Mouse (Mus musculus): ENCODE results near the gene Hsf2bp. TPM values are rescaled to one million over a fixed set of nuclear protein-coding genes. Genes with fewer than 3 reads are reported as not detected.

The Hsf2bp gene
- polyA plus RNA-seq, 1 experiment from 2014 or later = 0.78 TPM

DNA sequence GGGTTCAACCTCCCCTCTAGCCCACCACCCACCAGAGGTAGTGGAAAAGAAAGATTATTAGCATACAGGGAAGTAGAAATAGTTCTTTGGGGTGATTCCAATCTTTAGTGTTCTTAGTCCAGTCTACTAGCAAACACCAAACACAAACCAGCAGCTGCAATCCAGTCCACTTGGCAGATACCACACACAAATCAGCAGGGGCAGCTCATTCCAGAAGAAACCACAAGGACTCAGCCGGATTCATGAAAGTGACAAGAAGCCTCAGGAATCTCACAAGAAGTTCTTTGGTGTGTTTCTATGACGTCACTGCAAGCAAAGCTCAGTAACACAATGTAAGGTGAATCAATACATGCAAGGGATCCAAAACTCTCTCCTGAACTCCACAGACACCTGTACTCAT is 44.1 kb downstream of the Hsf2bp start:
- Histone ChIP-seq H3K27ac (ENCODE audit: low read length) (no peak overlapping the region), H3K27me3 (ENCODE audit: control insufficient read depth, insufficient read depth, low read length) (no peaks in the 10 kb centered on the region), H3K4me2 (replicated peaks; ENCODE audit: low read depth, low read length) (no peak overlapping the region), H3K4me3 (ENCODE audit: low read depth, low read length) (no peak overlapping the region), H3K36me3 (ENCODE audit: control insufficient read depth, insufficient read depth, low read length) (no peaks in the 10 kb centered on the region), H3K4me1 (ENCODE audit: control insufficient read depth, insufficient read depth, low read length) (no peaks in the 10 kb centered on the region), H3K9ac (replicated peaks; ENCODE audit: low read depth, low read length) (no peak overlapping the region), H3K9me3 (ENCODE audit: control insufficient read depth, low read depth, low read length) (no peaks in the 10 kb centered on the region)
- 69% methylated on average over 2 of the region's 2 CpGs for WGBS
- ATAC-seq (ENCODE audit: insufficient number of reproducible peaks, insufficient read depth, low FRiP score, low read depth) = no peak

DNA sequence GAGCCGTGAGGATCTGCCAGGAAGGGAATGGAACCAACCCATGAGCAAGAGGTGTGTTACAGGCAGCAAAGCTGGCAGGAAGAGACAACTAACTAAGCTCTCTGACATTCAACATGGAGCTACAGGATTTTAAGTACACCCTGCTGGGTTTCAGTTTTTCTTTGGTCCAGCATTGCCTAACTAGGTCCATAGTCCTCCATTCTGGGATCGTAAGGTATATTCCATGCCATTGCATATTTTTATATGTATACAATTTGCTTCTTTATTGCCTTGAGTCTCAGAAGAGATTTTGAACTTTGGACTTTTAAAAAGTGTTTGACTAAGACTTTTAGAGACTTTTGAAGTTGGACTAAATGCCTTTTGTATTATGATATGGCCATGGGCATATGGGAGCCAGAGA is 47.1 kb downstream of the Hsf2bp start:
- H3K27me3 ChIP-seq (ENCODE audit: control insufficient read depth, insufficient read depth, low read length) = no peaks in the 10 kb centered on the region

DNA sequence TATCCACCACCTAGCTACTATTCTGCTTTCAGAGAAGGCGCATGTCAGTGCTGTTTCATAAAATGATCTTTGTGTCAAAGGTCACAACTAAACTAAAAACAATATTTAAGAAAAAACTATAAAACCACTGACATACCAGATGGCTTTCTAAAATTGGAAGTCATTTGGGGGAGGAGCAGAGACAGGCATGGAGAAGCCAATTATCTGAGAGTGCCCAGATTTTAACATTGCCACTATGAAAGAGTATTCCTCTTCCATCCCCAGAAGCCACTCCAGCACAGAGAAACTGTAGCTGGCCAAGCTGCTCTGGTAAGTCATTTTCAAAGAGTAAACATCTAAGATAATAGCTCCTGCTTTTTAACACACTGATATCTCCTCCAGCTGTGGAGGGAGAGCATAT is 49.2 kb downstream of the Hsf2bp start:
- H3K4me2 ChIP-seq (replicated peaks; ENCODE audit: low read depth, low read length) = no peak overlapping the region
- no peak for ATAC-seq (ENCODE audit: insufficient number of reproducible peaks, insufficient read depth, low FRiP score, low read depth)
- H3K27me3 ChIP-seq (ENCODE audit: control insufficient read depth, insufficient read depth, low read length) = no peaks in the 10 kb centered on the region
- H3K9ac ChIP-seq (replicated peaks; ENCODE audit: low read depth, low read length) = no peak overlapping the region
- 62% methylated on average over 1 of the region's 1 CpGs for WGBS
- 0 out of 2 replicates have a peak, but pooled peaks cover 5% of the 10 kb centered on the region for H3K4me1 ChIP-seq (ENCODE audit: control insufficient read depth, insufficient read depth, low read length)
- H3K36me3 ChIP-seq (ENCODE audit: control insufficient read depth, insufficient read depth, low read length) = no peaks in the 10 kb centered on the region
- no peaks in the 10 kb centered on the region for H3K9me3 ChIP-seq (ENCODE audit: control insufficient read depth, low read depth, low read length)
- H3K27ac ChIP-seq (ENCODE audit: low read length) = no peak overlapping the region
- no peak overlapping the region for H3K4me3 ChIP-seq (ENCODE audit: low read depth, low read length)

More for the DNA sequence above, 47.1 kb downstream of the Hsf2bp start:
- Histone ChIP-seq H3K4me3 (ENCODE audit: low read depth, low read length) (no peak overlapping the region), H3K36me3 (ENCODE audit: control insufficient read depth, insufficient read depth, low read length) (no peaks in the 10 kb centered on the region), H3K4me2 (replicated peaks; ENCODE audit: low read depth, low read length) (no peak overlapping the region), H3K4me1 (ENCODE audit: control insufficient read depth, insufficient read depth, low read length) (0 out of 2 replicates have a peak, but pooled peaks cover 5% of the 10 kb centered on the region), H3K9me3 (ENCODE audit: control insufficient read depth, low read depth, low read length) (no peaks in the 10 kb centered on the region), H3K9ac (replicated peaks; ENCODE audit: low read depth, low read length) (no peak overlapping the region), H3K27ac (ENCODE audit: low read length) (no peak overlapping the region)
- 84% methylated on average over 2 of the region's 2 CpGs for WGBS
- no peak for ATAC-seq (ENCODE audit: insufficient number of reproducible peaks, insufficient read depth, low FRiP score, low read depth)

- Histone ChIP-seq H3K9me3 (ENCODE audit: control insufficient read depth, low read depth, low read length) (no peaks in the 10 kb centered on the region), H3K36me3 (ENCODE audit: control insufficient read depth, insufficient read depth, low read length) (no peaks in the 10 kb centered on the region), H3K4me3 (ENCODE audit: low read depth, low read length) (no peak overlapping the region), H3K9ac (replicated peaks; ENCODE audit: low read depth, low read length) (no peak overlapping the region), H3K27ac (ENCODE audit: low read length) (no peak overlapping the region), H3K4me2 (replicated peaks; ENCODE audit: low read depth, low read length) (no peak overlapping the region), H3K27me3 (ENCODE audit: control insufficient read depth, insufficient read depth, low read length) (no peaks in the 10 kb centered on the region), H3K4me1 (ENCODE audit: control insufficient read depth, insufficient read depth, low read length) (0 out of 2 replicates have a peak, but pooled peaks cover 5% of the 10 kb centered on the region)
- WGBS = 46% methylated on average over 3 of the region's 3 CpGs
- no peak for ATAC-seq (ENCODE audit: insufficient number of reproducible peaks, insufficient read depth, low FRiP score, low read depth)
Observed at GRCm38 (mm10) chr17:31983491-31983890, 52.7 kb downstream of the Hsf2bp start.

GRCm38 (mm10) chr17:31982326-31983190 is 53.6 kb downstream of the Hsf2bp start:
- Histone ChIP-seq H3K4me2 (replicated peaks; ENCODE audit: low read depth, low read length) (no peak overlapping the region), H3K9me3 (ENCODE audit: control insufficient read depth, low read depth, low read length) (no peaks in the 10 kb centered on the region), H3K4me1 (ENCODE audit: control insufficient read depth, insufficient read depth, low read length) (0 out of 2 replicates have a peak, but pooled peaks cover 5% of the 10 kb centered on the region), H3K27me3 (ENCODE audit: control insufficient read depth, insufficient read depth, low read length) (no peaks in the 10 kb centered on the region), H3K9ac (replicated peaks; ENCODE audit: low read depth, low read length) (no peak overlapping the region), H3K27ac (ENCODE audit: low read length) (no peak overlapping the region), H3K36me3 (ENCODE audit: control insufficient read depth, insufficient read depth, low read length) (no peaks in the 10 kb centered on the region), H3K4me3 (ENCODE audit: low read depth, low read length) (no peak overlapping the region)
- no peak for ATAC-seq (ENCODE audit: insufficient number of reproducible peaks, insufficient read depth, low FRiP score, low read depth)
- WGBS = 65% methylated on average over 11 of the region's 11 CpGs

- Histone ChIP-seq H3K9me3 (ENCODE audit: control insufficient read depth, low read depth, low read length) (no peaks in the 10 kb centered on the region), H3K4me3 (ENCODE audit: low read depth, low read length) (no peak overlapping the region), H3K36me3 (ENCODE audit: control insufficient read depth, insufficient read depth, low read length) (no peaks in the 10 kb centered on the region), H3K27ac (ENCODE audit: low read length) (no peak overlapping the region), H3K4me2 (replicated peaks; ENCODE audit: low read depth, low read length) (no peak overlapping the region), H3K4me1 (ENCODE audit: control insufficient read depth, insufficient read depth, low read length) (0 out of 2 replicates have a peak, but pooled peaks cover 5% of the 10 kb centered on the region), H3K9ac (replicated peaks; ENCODE audit: low read depth, low read length) (no peak overlapping the region), H3K27me3 (ENCODE audit: control insufficient read depth, insufficient read depth, low read length) (no peaks in the 10 kb centered on the region)
- no peak for ATAC-seq (ENCODE audit: insufficient number of reproducible peaks, insufficient read depth, low FRiP score, low read depth)
- 74% methylated on average over 4 of the region's 4 CpGs for WGBS
Observed at GRCm38 (mm10) chr17:31979888-31980287, 56.3 kb downstream of the Hsf2bp start.

DNA sequence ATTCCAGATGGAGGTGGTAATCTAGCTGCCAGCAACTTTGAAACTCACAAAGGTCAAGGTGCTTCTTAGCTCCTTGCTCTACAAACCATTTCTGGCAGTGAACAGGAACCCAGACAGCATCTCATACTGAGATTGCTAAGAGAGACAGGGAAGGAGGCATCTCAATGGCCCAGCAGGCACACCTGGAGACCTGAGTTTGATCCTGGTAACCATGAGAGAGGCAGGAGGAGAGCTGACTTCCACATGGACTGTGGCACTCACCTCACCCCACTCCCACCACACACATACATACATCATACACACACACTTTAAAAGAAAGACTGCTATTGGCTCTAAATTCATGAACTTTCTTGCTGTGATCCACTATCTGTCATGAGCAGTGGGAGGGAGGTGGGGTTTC is 59.0 kb downstream of the Hsf2bp start:
- Histone ChIP-seq H3K4me1 (ENCODE audit: control insufficient read depth, insufficient read depth, low read length) (no peaks in the 10 kb centered on the region), H3K36me3 (ENCODE audit: control insufficient read depth, insufficient read depth, low read length) (no peaks in the 10 kb centered on the region), H3K27me3 (ENCODE audit: control insufficient read depth, insufficient read depth, low read length) (no peaks in the 10 kb centered on the region), H3K27ac (ENCODE audit: low read length) (no peak overlapping the region), H3K9me3 (ENCODE audit: control insufficient read depth, low read depth, low read length) (no peaks in the 10 kb centered on the region), H3K4me3 (ENCODE audit: low read depth, low read length) (no peak overlapping the region), H3K9ac (replicated peaks; ENCODE audit: low read depth, low read length) (no peak overlapping the region), H3K4me2 (replicated peaks; ENCODE audit: low read depth, low read length) (no peak overlapping the region)
- ATAC-seq (ENCODE audit: insufficient number of reproducible peaks, insufficient read depth, low FRiP score, low read depth) = no peak

- H3K27ac ChIP-seq (ENCODE audit: low read length) = no peak overlapping the region
- no peak overlapping the region for H3K4me2 ChIP-seq (replicated peaks; ENCODE audit: low read depth, low read length)
- no peak for ATAC-seq (ENCODE audit: insufficient number of reproducible peaks, insufficient read depth, low FRiP score, low read depth)
- H3K9me3 ChIP-seq (ENCODE audit: control insufficient read depth, low read depth, low read length) = no peaks in the 10 kb centered on the region
- H3K4me1 ChIP-seq (ENCODE audit: control insufficient read depth, insufficient read depth, low read length) = no peaks in the 10 kb centered on the region
- no peaks in the 10 kb centered on the region for H3K27me3 ChIP-seq (ENCODE audit: control insufficient read depth, insufficient read depth, low read length)
- no peak overlapping the region for H3K4me3 ChIP-seq (ENCODE audit: low read depth, low read length)
- no peak overlapping the region for H3K9ac ChIP-seq (replicated peaks; ENCODE audit: low read depth, low read length)
- 84% methylated on average over 6 of the region's 6 CpGs for WGBS
- H3K36me3 ChIP-seq (ENCODE audit: control insufficient read depth, insufficient read depth, low read length) = no peaks in the 10 kb centered on the region
Observed at GRCm38 (mm10) chr17:31976501-31976900, 59.6 kb downstream of the Hsf2bp start.

Measured in stomach, embryonic 14.5 days (tissue).